Mouse (Mus musculus) cerebellum, adult 18-20 months (tissue): Measurements from ENCODE around the gene Fbxo42.

Source experiments
- DNase-seq, 2 experiments: peaks; one replicate each; pipeline ENCODE4 v3.0.0; 2021

Gene Fbxo42

DNA sequence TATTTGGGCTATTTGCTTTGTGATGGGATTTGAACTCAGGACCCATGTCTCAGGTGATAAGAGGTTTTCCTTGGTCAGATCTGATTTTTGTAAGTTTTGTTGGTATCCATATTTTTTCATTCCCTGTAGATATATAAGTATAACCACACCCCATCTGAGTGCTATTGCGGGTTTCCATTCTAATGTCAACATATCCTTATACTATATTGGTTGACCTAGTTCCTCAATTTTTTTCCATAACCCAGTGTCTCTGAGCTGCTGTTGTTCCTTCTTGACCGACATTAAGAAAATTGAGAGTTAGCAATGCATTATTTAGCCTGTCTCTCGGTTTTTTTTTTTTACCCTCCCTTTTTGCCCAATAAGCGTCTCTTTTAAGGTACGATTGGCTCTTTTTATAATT lies 75.0 kb downstream of the Fbxo42 start:
- no peak for DNase-seq

- DNase-seq, result no peak
These were observed 81.0 kb downstream of the Fbxo42 start for GRCm38 (mm10) chr4:141228687-141229086.

- DNase-seq, result no peak
These were observed 85.5 kb downstream of the Fbxo42 start for GRCm38 (mm10) chr4:141233196-141233595.

GRCm38 (mm10) chr4:141235537-141236111 lies 87.9 kb downstream of the Fbxo42 start:
- DNase-seq, result no peak

- no peak for DNase-seq
These were observed 89.1 kb downstream of the Fbxo42 start for GRCm38 (mm10) chr4:141236856-141237255.

GRCm38 (mm10) chr4:141238492-141239387 lies 91.0 kb downstream of the Fbxo42 start:
- no peak for DNase-seq

DNA sequence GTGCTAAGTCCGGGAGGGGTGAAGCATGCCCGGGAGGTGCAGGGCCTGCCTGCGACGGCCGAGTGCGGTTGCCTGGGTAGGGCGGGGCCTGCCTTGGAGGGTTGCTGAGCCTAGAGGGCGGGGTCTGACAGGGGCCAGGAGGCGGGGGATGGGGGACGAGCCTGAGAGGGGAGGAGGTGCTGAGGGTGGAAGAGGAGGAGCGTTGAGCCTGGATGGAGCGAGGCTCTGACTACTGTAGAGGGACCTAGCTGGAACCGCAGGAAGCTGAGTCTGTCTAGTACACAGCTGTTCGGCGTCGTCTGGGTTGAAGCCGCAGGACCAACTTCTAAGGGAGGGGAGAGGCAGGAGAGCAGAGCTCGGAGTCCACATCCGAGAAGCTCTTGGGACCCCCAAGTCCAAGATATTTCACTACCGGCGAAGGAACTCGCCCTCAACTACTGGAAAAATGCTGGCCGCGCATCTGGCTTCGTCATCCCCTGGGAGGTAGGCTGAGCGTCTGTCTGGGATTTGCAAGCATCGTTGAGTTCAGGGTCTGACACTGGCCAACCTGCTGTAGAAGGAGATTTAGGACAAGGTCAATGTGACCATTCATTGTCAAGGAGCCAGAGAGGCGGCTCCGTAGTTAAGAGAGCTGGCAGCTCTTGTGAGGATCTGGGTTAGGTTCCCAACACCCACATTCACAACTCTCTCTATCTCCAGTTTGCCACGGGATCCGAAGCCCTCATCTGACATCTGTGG lies 91.8 kb downstream of the Fbxo42 start, which contains the start of gene Arhgef19:
Gene Arhgef19, plus strand, starts transcription at position 112 of the 738 bp plus-strand sequence.
- DNase-seq, result peak; percentile 48 to 55

- DNase-seq, result no peak
These were observed 92.9 kb downstream of the Fbxo42 start for GRCm38 (mm10) chr4:141240617-141241016.

GRCm38 (mm10) chr4:141241861-141242260 lies 94.1 kb downstream of the Fbxo42 start:
- DNase-seq, result no peak

GRCm38 (mm10) chr4:141242651-141243241 lies 95.0 kb downstream of the Fbxo42 start:
- no peak for DNase-seq

DNA sequence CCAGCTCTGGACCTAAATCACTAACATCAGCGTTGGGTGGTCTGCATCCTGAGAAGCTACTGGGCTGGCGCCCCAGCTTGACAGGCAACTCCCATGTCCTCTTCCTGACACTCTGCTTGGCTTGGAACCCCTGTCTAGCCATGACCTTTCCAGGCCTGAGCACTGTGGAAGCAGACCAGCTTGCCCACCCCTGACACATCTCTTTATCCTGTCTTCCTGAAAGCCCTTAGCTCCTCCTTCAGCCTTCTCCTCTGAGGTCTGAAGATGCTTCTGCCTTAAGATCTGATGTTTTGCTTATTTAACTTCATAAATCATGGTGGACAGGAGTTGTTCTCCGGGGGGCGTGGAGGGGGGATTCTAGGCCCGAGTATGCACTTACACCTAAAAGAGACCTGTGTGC lies 95.9 kb downstream of the Fbxo42 start:
- no peak for DNase-seq

DNA sequence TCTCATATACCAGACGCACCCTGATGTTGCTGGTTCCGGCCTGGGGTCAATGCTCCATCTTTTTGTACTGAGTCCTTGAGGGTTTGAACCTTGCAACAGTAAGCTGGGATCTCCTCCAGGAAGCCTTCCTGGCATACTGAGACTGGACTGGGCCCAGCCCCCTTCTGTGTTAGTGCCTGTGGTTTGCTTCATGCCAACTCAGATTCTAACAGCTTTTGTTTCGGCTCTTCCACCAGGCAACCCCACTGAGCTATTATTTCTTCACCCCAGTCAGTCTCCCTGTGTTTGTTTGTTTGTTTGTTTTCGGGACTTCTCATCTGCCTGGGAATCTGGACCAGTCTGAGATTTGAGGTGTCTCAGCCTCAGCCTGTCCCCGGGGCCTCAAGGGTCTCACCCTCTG lies 96.7 kb downstream of the Fbxo42 start:
- no peak for DNase-seq

DNA sequence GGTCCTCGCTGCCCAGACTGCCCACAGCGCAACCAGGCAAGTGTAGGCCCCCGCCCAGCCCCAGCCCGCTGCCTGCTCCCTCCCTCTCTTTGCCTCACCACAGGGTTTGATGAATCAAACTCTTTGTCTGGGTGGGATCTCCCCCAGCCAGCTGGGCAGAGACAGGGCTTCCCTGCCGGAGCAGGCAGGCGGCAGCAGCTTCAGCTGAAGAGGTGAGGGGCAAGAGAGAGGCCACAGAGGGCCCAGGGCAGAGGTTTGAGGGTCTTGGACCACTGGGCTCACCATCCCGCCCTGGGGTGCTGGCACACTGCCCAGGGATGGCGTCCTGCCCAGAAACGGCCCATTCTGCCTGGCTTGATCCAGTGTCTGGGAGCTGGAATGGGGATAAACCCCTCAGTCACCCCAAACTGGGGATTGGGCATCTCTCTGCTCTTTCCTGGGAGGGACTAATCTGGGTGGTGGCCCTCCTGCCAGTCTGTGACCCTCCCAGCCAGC lies 97.3 kb downstream of the Fbxo42 start:
- peak; percentile 19 to 42 for DNase-seq

- DNase-seq, result no peak
These were observed 98.6 kb downstream of the Fbxo42 start for GRCm38 (mm10) chr4:141246089-141246997.

DNA sequence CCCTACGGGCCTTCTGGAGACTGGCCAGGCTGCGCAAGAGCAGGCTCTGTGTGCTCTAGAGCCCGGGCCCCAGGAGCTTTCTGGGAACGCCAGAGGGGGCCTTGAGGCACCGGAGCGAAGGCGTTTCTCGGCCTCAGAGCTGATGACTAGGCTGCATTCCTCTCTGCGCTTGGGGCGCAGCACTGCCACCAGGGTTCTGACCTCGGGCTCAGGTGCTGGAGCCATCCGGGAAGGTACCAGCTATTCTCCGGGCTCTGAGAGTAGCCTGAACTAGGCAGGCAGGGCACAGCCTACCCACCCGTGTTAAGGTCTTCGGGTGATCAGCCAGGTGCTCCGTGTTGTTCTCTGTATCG lies 99.3 kb downstream of the Fbxo42 start:
- no peak for DNase-seq

DNA sequence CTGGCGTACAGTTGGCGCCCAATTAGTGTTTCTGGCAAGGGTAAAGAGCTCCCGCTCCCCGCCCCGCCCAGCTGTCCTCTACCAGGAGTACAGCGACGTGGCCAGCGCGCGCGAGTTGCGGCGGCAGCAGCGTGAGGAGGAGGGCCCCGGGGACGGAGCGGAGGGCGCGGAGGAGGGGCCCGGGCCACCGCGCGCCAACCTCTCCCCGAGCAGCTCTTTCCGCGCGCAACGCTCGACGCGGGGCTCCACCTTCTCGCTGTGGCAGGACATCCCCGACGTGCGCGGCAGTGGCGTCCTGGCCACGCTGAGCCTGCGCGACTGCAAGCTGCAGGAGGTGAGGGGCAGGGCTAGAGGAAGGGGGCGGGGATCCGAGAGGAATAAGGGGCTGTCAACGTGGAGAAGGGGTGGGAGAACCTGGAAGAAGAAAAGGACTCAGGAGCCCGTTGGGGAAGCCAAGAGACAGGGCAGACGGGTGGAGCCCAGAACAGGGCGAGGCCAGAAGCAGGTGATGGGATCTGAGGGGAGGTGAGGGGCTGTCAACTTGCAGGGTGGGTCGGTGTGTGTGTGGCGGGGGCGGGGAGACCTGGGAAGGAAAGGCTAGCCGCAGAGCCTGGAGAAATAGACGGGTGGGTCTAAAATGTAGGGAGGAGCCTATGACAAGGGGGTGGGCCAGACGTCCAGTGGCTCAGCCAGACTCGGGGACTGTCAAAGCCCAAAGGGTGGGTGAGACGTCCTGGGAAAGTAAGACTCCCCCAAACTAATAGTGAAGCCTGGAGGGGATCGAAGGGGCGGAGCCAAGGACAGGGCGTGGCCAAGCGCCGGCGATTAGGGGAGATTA lies 100.3 kb downstream of the Fbxo42 start:
- no peak for DNase-seq

GRCm38 (mm10) chr4:141248614-141248978 lies 100.9 kb downstream of the Fbxo42 start:
- DNase-seq, result no peak

DNA sequence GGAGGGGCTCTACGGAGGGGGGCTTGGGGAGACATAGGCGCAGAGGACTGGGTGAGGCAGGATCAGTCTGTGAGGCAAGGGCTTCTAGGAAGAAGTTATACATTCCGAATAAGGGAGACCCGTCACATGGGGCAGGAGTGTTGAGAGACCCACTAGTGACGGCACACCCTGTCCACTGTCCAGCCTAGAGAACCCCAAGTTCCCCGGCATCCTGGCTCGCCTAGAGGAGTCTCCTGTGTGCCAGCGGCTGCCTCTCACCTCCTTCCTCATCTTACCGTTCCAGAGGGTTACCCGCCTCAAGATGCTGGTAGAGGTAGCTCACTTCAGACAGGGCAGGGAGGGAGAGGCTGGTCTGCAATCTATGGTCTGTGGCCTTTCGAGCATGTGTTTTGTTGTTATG lies 101.7 kb downstream of the Fbxo42 start:
- no peak for DNase-seq

- no peak for DNase-seq
These were observed 103.4 kb downstream of the Fbxo42 start for GRCm38 (mm10) chr4:141251071-141251470.

DNA sequence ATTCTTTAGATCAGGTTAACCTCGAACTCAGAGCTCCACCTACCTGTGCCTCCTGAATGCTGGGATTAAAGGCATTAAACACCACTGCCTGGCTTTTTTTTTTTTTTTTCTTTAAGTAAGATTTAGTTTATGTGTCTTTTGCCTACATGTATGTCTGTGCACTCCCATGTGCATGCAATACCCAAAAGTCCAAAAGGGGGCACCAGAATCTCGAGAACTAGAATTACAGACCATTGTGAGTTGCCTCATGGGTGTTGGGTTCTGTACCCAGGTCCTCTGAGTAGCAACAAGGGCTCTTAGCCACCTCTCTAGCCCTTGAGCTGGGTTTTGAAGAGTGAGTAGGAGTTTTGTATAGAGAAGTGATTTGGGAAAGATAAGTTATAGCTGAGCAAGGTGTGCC lies 104.9 kb downstream of the Fbxo42 start:
- no peak for DNase-seq
